Mouse (Mus musculus) T-cell, adult 2 months (primary cell): ENCODE measurements around the gene Pck2.

Experiments used
- DNase-seq: peaks from one replicate; pipeline ENCODE4 v3.0.0; 2022; ENCODE audit warnings: low spot score

Pck2 gene

GRCm38 (mm10) chr14:55540067-55540786, at the start of gene Pck2:
TSS of gene Pck2 (plus strand) at chr14:55540266.
- peak; percentile 40 for DNase-seq

- DNase-seq = peak; percentile 42
Measured at GRCm38 (mm10) chr14:55490361-55491201, 49.5 kb upstream of the Pck2 start, which contains the start of gene Carmil3. TSS of gene Carmil3 (plus strand) at chr14:55490651.

- peak; percentile 8 for DNase-seq
Measured at GRCm38 (mm10) chr14:55491291-55491833, 48.7 kb upstream of the Pck2 start.

- no peak for DNase-seq
Measured at GRCm38 (mm10) chr14:55492103-55492502, 48.0 kb upstream of the Pck2 start.

GRCm38 (mm10) chr14:55495509-55496240, 44.4 kb upstream of the Pck2 start:
- DNase-seq = no peak

GRCm38 (mm10) chr14:55496761-55497448, 43.2 kb upstream of the Pck2 start:
- no peak for DNase-seq

- peak; percentile 82 for DNase-seq
Measured at GRCm38 (mm10) chr14:55497449-55497821, 42.6 kb upstream of the Pck2 start.

GRCm38 (mm10) chr14:55505612-55506011, 34.5 kb upstream of the Pck2 start:
- DNase-seq = no peak

- no peak for DNase-seq
Measured at GRCm38 (mm10) chr14:55507801-55508200, 32.3 kb upstream of the Pck2 start.

- DNase-seq = no peak
Measured at GRCm38 (mm10) chr14:55509540-55509939, 30.5 kb upstream of the Pck2 start.

- no peak for DNase-seq
Measured at GRCm38 (mm10) chr14:55510125-55510731, 29.8 kb upstream of the Pck2 start, which contains the start of gene Cpne6. TSS of gene Cpne6 (plus strand) at chr14:55510445.

GRCm38 (mm10) chr14:55511037-55511436, 29.0 kb upstream of the Pck2 start:
- no peak for DNase-seq

- no peak for DNase-seq
Measured at GRCm38 (mm10) chr14:55513927-55514326, 26.1 kb upstream of the Pck2 start.

GRCm38 (mm10) chr14:55515846-55516245, 24.2 kb upstream of the Pck2 start:
- no peak for DNase-seq

- no peak for DNase-seq
Measured at GRCm38 (mm10) chr14:55518897-55519296, 21.2 kb upstream of the Pck2 start.

- DNase-seq = no peak
Measured at GRCm38 (mm10) chr14:55519604-55520003, 20.5 kb upstream of the Pck2 start.

GRCm38 (mm10) chr14:55520451-55521361, 19.4 kb upstream of the Pck2 start:
- peak; percentile 5 for DNase-seq

GRCm38 (mm10) chr14:55524062-55524461, 16.0 kb upstream of the Pck2 start:
- no peak for DNase-seq

GRCm38 (mm10) chr14:55524785-55525184, 15.3 kb upstream of the Pck2 start, which contains the start of gene Nrl:
TSS of gene Nrl (minus strand) at chr14:55524981.
- no peak for DNase-seq

- no peak for DNase-seq
Measured at GRCm38 (mm10) chr14:55526674-55527073, 13.4 kb upstream of the Pck2 start.
